Mouse (Mus musculus) kidney, adult 2 months (tissue): ENCODE measurements at regions not wholly inside any gene's neighbourhood (a gene's known extent, or its start where the extent isn't known, plus 50 kb on each side); places are given as distances from the start of the nearest gene placed in this dataset.

Experiments
- CTCF ChIP-seq: fragments of 200-500 bp; conservative IDR thresholded peaks from 2 replicates; pipeline ENCODE4 v1.5.1; 2011; ENCODE audit warnings: low read depth, mild to moderate bottlenecking, control low read depth, low read length, moderate library complexity, mixed read lengths; ENCODE audit not compliant: insufficient read depth, insufficient read length
- POLR2A ChIP-seq: fragments of 200-500 bp; IDR thresholded peaks from one replicate; pipeline ENCODE4 v1.6.1; 2011; ENCODE audit warnings: low read depth, low read length, control low read depth

GRCm38 (mm10) chr8:107865744-107866143, 76.7 kb upstream of the Zfhx3 start:
- TF ChIP-seq CTCF (no peak), POLR2A (no peak)
